Mouse (Mus musculus): ENCODE data around the gene Mov10l1. TPM values are rescaled to one million over a fixed set of nuclear protein-coding genes. Genes with fewer than 3 reads are reported as not detected.

The Mov10l1 gene
- total and polyA plus RNA-seq, 2 experiments from 2014 or later = 74.3 to 124 TPM

DNA sequence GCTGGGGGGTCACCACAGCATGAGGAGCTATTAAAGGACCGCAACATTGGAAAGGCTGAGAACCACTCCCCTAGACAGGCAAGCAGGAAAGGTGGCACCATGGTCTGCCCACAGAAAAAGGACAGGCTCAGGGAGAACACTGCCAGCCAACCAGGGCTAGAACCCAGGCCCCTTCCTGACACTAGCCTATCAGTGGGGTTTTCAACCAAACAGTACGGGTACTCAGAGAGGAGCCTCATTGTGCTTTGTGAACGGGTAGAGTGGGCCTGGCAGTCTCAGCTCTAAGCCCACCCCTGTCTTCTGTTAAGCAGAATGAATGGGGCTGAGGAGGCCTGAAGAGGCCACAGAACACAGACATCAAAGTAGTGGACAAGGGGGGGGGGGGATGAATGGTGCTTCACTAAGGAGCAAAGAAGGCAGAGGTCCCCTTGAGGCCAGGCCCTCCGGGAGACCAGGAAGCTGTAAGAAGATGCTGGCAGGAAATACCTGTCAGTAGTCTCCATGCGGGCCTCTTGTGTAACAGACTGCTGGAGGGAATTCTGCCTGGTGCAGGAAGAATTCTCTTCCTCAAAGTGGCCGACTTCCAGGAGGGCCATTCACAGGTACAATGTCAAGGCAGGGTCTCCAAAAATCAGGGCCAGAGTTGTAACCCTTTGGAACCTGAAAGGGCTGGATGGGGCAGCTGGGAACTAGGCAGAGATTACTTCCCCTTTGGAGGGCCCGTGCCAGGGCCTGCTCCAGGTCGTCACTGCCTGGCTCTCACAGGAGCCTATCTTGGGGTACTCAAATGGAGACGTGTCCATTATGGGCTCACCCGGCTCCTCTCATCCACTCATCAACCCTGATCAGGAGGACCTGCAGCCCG is 92.1 kb downstream of the Mov10l1 start, which contains the start of gene Trabd:
Gene Trabd, plus strand, starts transcription at position 512 of the 865 bp plus-strand sequence.
- Histone ChIP-seq H3K9ac (replicated peaks; ENCODE audit: low read depth, low read length) (peak within 1 kb of the TSS; percentile 86), H3K9me3 (replicated peaks; ENCODE audit: control insufficient read depth, low read length) (no peaks in the 10 kb centered on the region), H3K4me2 (ENCODE audit: low read depth, low read length) (peak within 1 kb of the TSS; percentile 96), H3K27ac (ENCODE audit: low read depth) (peak within 1 kb of the TSS; percentile 96), H3K27me3 (ENCODE audit: control insufficient read depth, insufficient read depth, low read length) (no peaks in the 10 kb centered on the region), H3K4me3 (ENCODE audit: low read depth, low read length) (peak within 1 kb of the TSS; percentile 88), H3K36me3 (replicated peaks; ENCODE audit: control insufficient read depth, insufficient read depth, low read length) (no peaks in the 10 kb centered on the region; the same call in 1 of the 2 replicates), H3K4me1 (ENCODE audit: control insufficient read depth, insufficient read depth) (peaks cover 48% of the 10 kb centered on the region)
- 9% methylated on average over 11 of the region's 11 CpGs for WGBS
- TF ChIP-seq CTCF (IDR thresholded peaks at IDR 0.05; ENCODE audit: low read depth) = no peak
- TF ChIP-seq EP300 (IDR thresholded peaks at IDR 0.05; ENCODE audit: low read depth) = 0 out of 2 replicates have a peak, but pooled peaks have one; percentile 16
- ATAC-seq (ENCODE audit: insufficient read depth, low read depth) (peak; percentile 7; the same call in 1 of the 2 replicates), DNase-seq (ENCODE audit: low spot score) (peak; percentile 26)

DNA sequence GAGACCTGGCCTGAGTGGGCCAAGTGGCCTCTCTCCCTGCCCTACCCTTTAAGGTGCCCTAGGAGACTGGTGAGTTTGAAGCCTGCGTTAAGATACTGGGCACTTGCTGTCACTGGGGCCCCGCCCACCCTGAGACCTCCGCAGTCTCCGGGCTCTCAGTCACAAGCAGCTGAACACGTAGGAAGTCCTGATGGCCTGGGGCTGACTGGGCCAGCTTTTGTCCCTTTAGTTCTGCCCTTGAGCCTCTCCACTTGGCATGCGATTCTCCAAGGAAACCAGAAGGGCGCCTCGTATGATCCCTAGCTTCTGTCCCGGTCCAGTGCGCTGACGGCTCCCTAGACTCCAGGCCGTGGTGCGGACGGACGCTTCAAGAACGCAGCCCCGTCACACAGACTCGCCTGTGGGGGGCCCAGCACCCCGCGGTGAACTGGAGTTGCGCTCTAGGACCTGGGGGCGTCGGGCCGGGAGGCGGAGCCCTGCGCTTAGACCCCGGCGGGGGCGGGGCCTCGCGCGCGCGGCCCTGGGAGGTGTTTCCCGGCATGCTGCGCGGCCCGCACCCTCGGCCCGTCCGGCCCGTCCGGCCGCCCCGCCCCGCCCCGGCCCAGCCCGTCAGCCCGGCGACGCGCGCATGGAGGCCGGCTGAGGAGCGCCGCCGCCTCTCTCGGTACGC is 92.9 kb downstream of the Mov10l1 start:
- Histone ChIP-seq H3K4me1 (ENCODE audit: control insufficient read depth, insufficient read depth) (peaks cover 48% of the 10 kb centered on the region), H3K9me3 (replicated peaks; ENCODE audit: control insufficient read depth, low read length) (no peaks in the 10 kb centered on the region), H3K9ac (replicated peaks; ENCODE audit: low read depth, low read length) (peak overlapping the region; percentile 86), H3K4me2 (ENCODE audit: low read depth, low read length) (peak overlapping the region; percentile 96), H3K4me3 (ENCODE audit: low read depth, low read length) (peak overlapping the region; percentile 88), H3K27me3 (ENCODE audit: control insufficient read depth, insufficient read depth, low read length) (no peaks in the 10 kb centered on the region), H3K36me3 (replicated peaks; ENCODE audit: control insufficient read depth, insufficient read depth, low read length) (no peaks in the 10 kb centered on the region; the same call in 1 of the 2 replicates), H3K27ac (ENCODE audit: low read depth) (peak overlapping the region; percentile 96)
- WGBS = 1% methylated on average over 56 of the region's 59 CpGs
- DNase-seq (ENCODE audit: low spot score) = peak; percentile 90
- TF ChIP-seq EP300 (IDR thresholded peaks at IDR 0.05; ENCODE audit: low read depth) = no peak
- peak; percentile 92 for ATAC-seq (ENCODE audit: insufficient read depth, low read depth)

DNA sequence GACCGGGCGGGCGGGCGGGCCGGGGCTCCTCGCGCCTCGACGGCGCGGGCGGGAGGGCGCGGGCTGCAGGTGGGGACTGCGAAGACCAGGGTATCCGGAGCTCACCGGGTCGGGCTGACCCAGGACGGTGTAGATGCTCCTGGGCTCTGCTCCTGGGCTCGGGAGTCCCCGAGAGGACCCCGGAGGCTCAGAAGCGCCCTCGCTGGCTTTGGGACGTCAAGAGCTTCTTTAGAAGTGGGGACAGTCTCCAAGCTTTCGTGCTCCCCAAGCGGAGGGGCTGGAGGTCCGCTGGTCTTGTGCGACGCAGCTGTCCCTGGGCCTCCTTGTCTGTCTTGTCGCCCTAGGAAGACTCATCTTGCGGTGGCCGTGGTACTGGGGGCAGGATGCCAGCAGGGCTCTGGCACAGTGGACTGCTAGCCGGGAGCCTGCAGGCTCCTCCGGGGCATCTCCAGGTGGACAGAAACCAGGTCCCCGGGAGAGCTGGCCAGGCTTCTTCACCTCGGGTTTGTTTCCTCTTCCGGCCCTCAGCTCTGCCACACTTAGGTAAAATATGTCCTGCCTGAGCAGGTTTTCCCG is 93.5 kb downstream of the Mov10l1 start:
- Histone ChIP-seq H3K9ac (replicated peaks; ENCODE audit: low read depth, low read length) (peak overlapping the region; percentile 86), H3K27me3 (ENCODE audit: control insufficient read depth, insufficient read depth, low read length) (no peaks in the 10 kb centered on the region), H3K4me2 (ENCODE audit: low read depth, low read length) (peak overlapping the region; percentile 96), H3K27ac (ENCODE audit: low read depth) (peak overlapping the region; percentile 96), H3K4me1 (ENCODE audit: control insufficient read depth, insufficient read depth) (peaks cover 48% of the 10 kb centered on the region), H3K4me3 (ENCODE audit: low read depth, low read length) (peak overlapping the region; percentile 88), H3K36me3 (replicated peaks; ENCODE audit: control insufficient read depth, insufficient read depth, low read length) (no peaks in the 10 kb centered on the region; the same call in 1 of the 2 replicates), H3K9me3 (replicated peaks; ENCODE audit: control insufficient read depth, low read length) (no peaks in the 10 kb centered on the region)
- under 1% methylated on average over 35 of the region's 39 CpGs for WGBS
- ATAC-seq (ENCODE audit: insufficient read depth, low read depth) = peak; percentile 2
- DNase-seq (ENCODE audit: low spot score) = peak; percentile 33
- TF ChIP-seq EP300 (IDR thresholded peaks at IDR 0.05; ENCODE audit: low read depth) = no peak
- no peak for TF ChIP-seq CTCF (IDR thresholded peaks at IDR 0.05; ENCODE audit: low read depth)

DNA sequence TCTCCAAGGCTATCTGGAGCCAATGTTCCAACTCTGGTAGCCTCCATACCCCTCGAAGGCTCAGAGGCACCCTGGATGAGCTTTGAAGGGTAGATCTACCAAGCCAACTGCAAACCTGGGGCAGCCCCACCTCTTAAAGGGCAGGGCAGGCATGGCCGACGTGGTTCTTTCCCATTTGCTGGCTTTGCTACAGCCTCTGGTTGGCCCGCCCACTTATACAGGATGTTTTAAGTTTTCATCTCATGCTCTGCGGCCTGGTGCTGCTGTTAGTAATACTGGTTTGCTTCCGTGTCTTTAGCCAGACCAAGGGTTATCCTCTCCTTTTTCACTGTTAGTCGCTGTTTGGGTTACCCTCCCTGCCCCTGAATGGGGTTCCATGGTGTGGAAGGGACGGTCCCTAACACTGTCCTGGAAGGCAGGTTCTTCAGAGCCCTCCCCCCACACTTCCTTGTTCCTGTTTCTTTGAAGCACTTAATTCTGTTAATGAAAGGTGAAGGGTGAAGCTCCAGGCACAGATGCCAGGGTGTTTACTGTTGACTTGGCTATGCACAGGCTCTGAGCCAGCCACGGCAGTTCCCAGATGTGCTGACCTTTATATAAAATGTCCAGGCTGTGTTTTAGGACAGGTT is 95.6 kb downstream of the Mov10l1 start:
- Histone ChIP-seq H3K4me1 (ENCODE audit: control insufficient read depth, insufficient read depth) (peaks cover 46% of the 10 kb centered on the region), H3K27ac (ENCODE audit: low read depth) (peak overlapping the region; percentile 53)
- no peak for DNase-seq (ENCODE audit: low spot score)

DNA sequence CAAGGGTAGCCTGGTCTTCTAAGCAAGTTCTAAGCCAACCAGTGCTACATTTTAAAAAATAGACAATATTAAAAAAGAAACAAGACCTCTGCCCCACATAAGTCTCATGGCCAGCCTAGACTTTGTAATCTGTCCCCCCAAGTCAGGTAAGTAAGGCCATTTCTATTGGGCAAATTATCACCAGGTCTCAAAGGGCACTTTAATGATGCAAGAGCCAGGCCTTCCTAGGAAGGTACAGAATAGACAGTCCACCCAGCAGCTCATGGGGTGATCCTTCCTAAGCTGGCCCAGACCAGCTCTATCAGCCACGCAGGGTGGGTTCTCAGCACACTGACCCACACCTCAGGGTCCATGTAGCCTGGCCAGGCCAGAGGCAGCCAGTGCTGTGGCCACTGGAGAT is 101.2 kb downstream of the Mov10l1 start:
- 0 out of 2 replicates have a peak, but pooled peaks cover under 1% of the 10 kb centered on the region for H3K4me1 ChIP-seq (ENCODE audit: control insufficient read depth, insufficient read depth)
- ATAC-seq (ENCODE audit: insufficient read depth, low read depth) (no peak), DNase-seq (ENCODE audit: low spot score) (no peak)
- H3K9ac ChIP-seq (replicated peaks; ENCODE audit: low read depth, low read length) = no peak overlapping the region
- no peak overlapping the region for H3K4me3 ChIP-seq (ENCODE audit: low read depth, low read length)
- no peaks in the 10 kb centered on the region for H3K9me3 ChIP-seq (replicated peaks; ENCODE audit: control insufficient read depth, low read length)
- 96% methylated on average over 1 of the region's 1 CpGs for WGBS
- H3K27ac ChIP-seq (ENCODE audit: low read depth) = no peak overlapping the region
- TF ChIP-seq EP300 (IDR thresholded peaks at IDR 0.05; ENCODE audit: low read depth) (no peak), CTCF (IDR thresholded peaks at IDR 0.05; ENCODE audit: low read depth) (no peak)
- H3K27me3 ChIP-seq (ENCODE audit: control insufficient read depth, insufficient read depth, low read length) = no peaks in the 10 kb centered on the region
- H3K36me3 ChIP-seq (replicated peaks; ENCODE audit: control insufficient read depth, insufficient read depth, low read length) = peaks cover 58% of the 10 kb centered on the region
- H3K4me2 ChIP-seq (ENCODE audit: low read depth, low read length) = no peak overlapping the region

More for the DNA sequence above, 95.6 kb downstream of the Mov10l1 start:
- Histone ChIP-seq H3K9me3 (replicated peaks; ENCODE audit: control insufficient read depth, low read length) (no peaks in the 10 kb centered on the region), H3K4me3 (ENCODE audit: low read depth, low read length) (peak overlapping the region; percentile 88), H3K36me3 (replicated peaks; ENCODE audit: control insufficient read depth, insufficient read depth, low read length) (peaks cover 19% of the 10 kb centered on the region), H3K27me3 (ENCODE audit: control insufficient read depth, insufficient read depth, low read length) (no peaks in the 10 kb centered on the region), H3K9ac (replicated peaks; ENCODE audit: low read depth, low read length) (peak overlapping the region; percentile 86; the same call in 1 of the 2 replicates), H3K4me2 (ENCODE audit: low read depth, low read length) (peak overlapping the region; percentile 96)
- 45% methylated on average over 9 of the region's 9 CpGs for WGBS
- TF ChIP-seq CTCF (IDR thresholded peaks at IDR 0.05; ENCODE audit: low read depth) (no peak), EP300 (IDR thresholded peaks at IDR 0.05; ENCODE audit: low read depth) (no peak)
- no peak for ATAC-seq (ENCODE audit: insufficient read depth, low read depth)

All from heart, postnatal 0 days (tissue).